9 mouse cellular contexts compared by ENCODE assay signal in the genomic region with DNA sequence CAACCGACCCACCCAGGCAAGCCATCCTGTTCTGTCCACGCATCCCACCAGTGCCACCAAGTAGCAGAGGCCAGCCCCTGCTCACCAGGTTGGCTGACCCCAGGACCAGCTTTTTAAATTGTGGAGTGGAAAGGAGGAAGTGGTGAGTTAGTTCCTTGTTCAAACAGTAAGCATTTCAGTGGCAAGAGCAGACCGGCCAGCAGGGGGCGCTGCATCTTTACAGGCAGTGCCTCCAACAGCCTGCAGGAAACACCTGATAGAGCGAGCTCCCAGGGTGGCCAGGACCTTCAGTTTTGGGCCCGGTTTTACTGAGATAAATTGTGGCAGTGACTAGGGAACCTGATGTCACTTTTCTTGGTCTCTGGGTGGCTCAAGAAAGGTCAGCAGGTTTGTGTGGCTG. TPM values are rescaled to one million over a fixed set of nuclear protein-coding genes. Genes with fewer than 3 reads are reported as not detected.
A peak's percentile ranks its signal among the peaks of the same experiment; 100 is the strongest.
DNase-seq lines count a peak whose midpoint lies in the region; ATAC-seq and TF ChIP-seq lines count a peak whose summit lies in the region.
"Had no signal": no experiment of that assay in that cellular context is flagged by ENCODE, and none has a peak within 500 bp of the region (broad histone marks: within the 10 kb centered on the region; RNA-seq: fewer than 3 reads in every experiment).

No protein-coding gene starts in this region.

- no peak overlapping the region for H3K4me2 ChIP-seq in liver, embryonic 14.5 days (ENCODE audit: low read depth)
- H3K4me2 ChIP-seq: hindbrain, embryonic 15.5 days had no signal

- no peak overlapping the region for H3K27ac ChIP-seq in liver, embryonic 14.5 days
- H3K27ac ChIP-seq: hindbrain, embryonic 15.5 days had no signal

- no peak overlapping the region for H3K9ac ChIP-seq in liver, embryonic 14.5 days (replicated peaks)
- H3K9ac ChIP-seq: hindbrain, embryonic 15.5 days had no signal

- peaks cover 6 to 7% of the 10 kb centered on the region in 2 experiments for H3K4me1 ChIP-seq in liver, embryonic 14.5 days (replicated peaks; ENCODE audit: control insufficient read depth in 2 of 2, insufficient read depth in 2 of 2, low read length in 1 of 2)
- H3K4me1 ChIP-seq: hindbrain, embryonic 15.5 days had no signal

- TF ChIP-seq CTCF in C2C12 (IDR thresholded peaks at IDR 0.05; ENCODE audit: control insufficient read depth, insufficient read depth, insufficient read length), result peak; percentile 70
- TF ChIP-seq CTCF in liver, embryonic 14.5 days (IDR thresholded peaks at IDR 0.05; ENCODE audit: low read depth), result peak; percentile 99

- DNase-seq in T-cell, adult 2 months (ENCODE audit: low spot score), result peak; percentile 89
- peak; percentile 91 to 97 for DNase-seq in cerebellum, postnatal 14 days
- DNase-seq in gastrocnemius, postnatal 25 days, result peak; percentile 78
- peak; percentile 88 to 95 for DNase-seq in kidney, postnatal 25 days
- DNase-seq in liver, embryonic 14.5 days (ENCODE audit: low read depth in 3 of 3, low spot score in 3 of 3), result peak; percentile 65 to 70 (median 68)
- peak; percentile 82 for DNase-seq in ovary, postnatal 36 days (ENCODE audit: low spot score)
- DNase-seq in thymus, postnatal 10 days (ENCODE audit: low spot score in 2 of 2), result peak; percentile 86 to 97

- H3K79me2 ChIP-seq in C2C12 (ENCODE audit: control insufficient read depth, insufficient read depth), result no peaks in the 10 kb centered on the region

- no peak for ATAC-seq in liver, embryonic 14.5 days (ENCODE audit: insufficient read depth)

- peaks cover 62% of the 10 kb centered on the region for H3K36me3 ChIP-seq in C2C12 (ENCODE audit: control insufficient read depth, insufficient read depth)
- no peaks in the 10 kb centered on the region for H3K36me3 ChIP-seq in liver, embryonic 14.5 days (replicated peaks; ENCODE audit: control insufficient read depth, insufficient read depth, low read depth)
- H3K36me3 ChIP-seq: hindbrain, embryonic 15.5 days had no signal

- no peak overlapping the region for H3ac ChIP-seq in C2C12 (ENCODE audit: control insufficient read depth, insufficient read length, low read depth)

- H3K4me3 ChIP-seq in C2C12 (ENCODE audit: insufficient read depth, poor library complexity, severe bottlenecking), result no peak overlapping the region
- no peak overlapping the region for H3K4me3 ChIP-seq in liver, embryonic 14.5 days (ENCODE audit: insufficient read depth in 1 of 2, low read depth in 2 of 2, low read length in 2 of 2)
- H3K4me3 ChIP-seq: hindbrain, embryonic 15.5 days had no signal

- WGBS in liver, embryonic 14.5 days (ENCODE audit: insufficient replicate concordance), result 20% methylated on average over 6 of the region's 6 CpGs

- TF ChIP-seq EP300 in liver, embryonic 14.5 days (IDR thresholded peaks at IDR 0.05; ENCODE audit: low read depth), result no peak

- H3K79me3 ChIP-seq in C2C12 (ENCODE audit: low read depth), result no peaks in the 10 kb centered on the region

- H3K9me3 ChIP-seq in liver, embryonic 14.5 days (ENCODE audit: control insufficient read depth, low read length), result no peaks in the 10 kb centered on the region
- H3K9me3 ChIP-seq: hindbrain, embryonic 15.5 days had no signal

- no peaks in the 10 kb centered on the region for H3K27me3 ChIP-seq in C2C12 (ENCODE audit: control insufficient read depth, insufficient read depth, insufficient read length)
- H3K27me3 ChIP-seq in liver, embryonic 14.5 days (ENCODE audit: control insufficient read depth, insufficient read depth, low read length), result no peaks in the 10 kb centered on the region
- H3K27me3 ChIP-seq: hindbrain, embryonic 15.5 days had no signal

TF ChIP-seq in C2C12, 6 proteins besides CTCF, POLR2A, EP300 and RAD21:
- TF ChIP-seq USF1 (IDR thresholded peaks at IDR 0.05; ENCODE audit: low read depth) (no peak), MAX (IDR thresholded peaks at IDR 0.05) (no peak), CEBPB (IDR thresholded peaks at IDR 0.05; ENCODE audit: low read depth) (no peak), MYOG (IDR thresholded peaks at IDR 0.05; ENCODE audit: control insufficient read depth, extremely low read depth, insufficient read length) (no peak), MYOD1 (IDR thresholded peaks at IDR 0.05; ENCODE audit: control insufficient read depth, insufficient read length, low read depth) (no peak), FOSL1 (IDR thresholded peaks at IDR 0.05; ENCODE audit: insufficient read depth, low read length, poor library complexity, severe bottlenecking) (no peak)

RNA-seq across cellular contexts. Expression of gene Jade2, which starts 39.7 kb away (rescaled TPM):
- polyA plus RNA-seq in C2C12 (2012; fragmentation: generic; extraction: Trizol), result 4.0 TPM
- total RNA-seq in gastrocnemius, postnatal 25 days (2021), result 1 to 10 TPM; 2.3 to 3.5 TPM
- 0.63 and 0.77 TPM in 2 replicates for polyA plus RNA-seq in liver, embryonic 14.5 days (2012; rRNA removed)
- 0.42 and 0.46 TPM in 2 replicates for polyA plus RNA-seq in liver, embryonic 14.5 days (2014; fragmentation: Nextera tagmentation; extraction: Ambion mirVana)

RNA-seq across cellular contexts. Expression of gene Sar1b, which starts 54.3 kb away (rescaled TPM):
- 50.4 TPM for polyA plus RNA-seq in C2C12 (2012; fragmentation: generic; extraction: Trizol)
- total RNA-seq in gastrocnemius, postnatal 25 days (2021), result 100 to 1,000 TPM; 372 to 421 TPM
- polyA plus RNA-seq in liver, embryonic 14.5 days (2012; rRNA removed), result 26.3 and 35.2 TPM in 2 replicates
- 80.4 and 80.7 TPM in 2 replicates for polyA plus RNA-seq in liver, embryonic 14.5 days (2014; fragmentation: Nextera tagmentation; extraction: Ambion mirVana)

RNA-seq across cellular contexts. Expression of gene Sec24a, which starts 54.3 kb away (rescaled TPM):
- 6.2 TPM for polyA plus RNA-seq in C2C12 (2012; fragmentation: generic; extraction: Trizol)
- total RNA-seq in gastrocnemius, postnatal 25 days (2021), result 10 to 100 TPM; 33.2 to 33.3 TPM
- 3.7 TPM in 2 replicates for polyA plus RNA-seq in liver, embryonic 14.5 days (2012; rRNA removed)
- 6.2 and 6.6 TPM in 2 replicates for polyA plus RNA-seq in liver, embryonic 14.5 days (2014; fragmentation: Nextera tagmentation; extraction: Ambion mirVana)
